Mouse (Mus musculus) heart, postnatal 0 days (tissue): ENCODE measurements around the gene Casc1. TPM values are rescaled to one million over a fixed set of nuclear protein-coding genes. Genes with fewer than 3 reads are reported as not detected.

ENCODE experiments used
- ATAC-seq: fragments of 200-750 bp; cut with Nextera tagmentation; 2 replicates; pipeline ENCODE4 v1.8.0; 2017; ENCODE audit warnings: low read depth, moderate number of reproducible peaks, moderate library complexity; ENCODE audit not compliant: insufficient read depth
- DNase-seq: peaks from one replicate; pipeline ENCODE4 v3.0.0-alpha.2; 2016; ENCODE audit warnings: low spot score
- H3K27ac ChIP-seq: fragments of 300-500 bp; sonication (generic); 2 replicates; pipeline ENCODE4 v1.5.1; 2014; ENCODE audit warnings: low read depth, mild to moderate bottlenecking
- H3K27me3 ChIP-seq: fragments of 300-500 bp; sonication (generic); 2 replicates; pipeline ENCODE4 v1.6.1; 2014; ENCODE audit warnings: low read length, mixed read lengths; ENCODE audit not compliant: control insufficient read depth, insufficient read depth
- H3K36me3 ChIP-seq: fragments of 300-500 bp; sonication (generic); replicated peaks from 2 replicates; pipeline ENCODE4 v1.6.1; 2014; ENCODE audit warnings: low read length, mixed read lengths; ENCODE audit not compliant: control insufficient read depth, insufficient read depth
- H3K4me1 ChIP-seq: fragments of 300-500 bp; sonication (generic); 2 replicates; pipeline ENCODE4 v1.6.1; 2014; ENCODE audit warnings: antibody characterized with exemption; ENCODE audit not compliant: control insufficient read depth, insufficient read depth
- H3K4me2 ChIP-seq: fragments of 300-500 bp; sonication (generic); 2 replicates; pipeline ENCODE4 v1.6.1; 2014; ENCODE audit warnings: low read depth, mild to moderate bottlenecking, low read length, moderate library complexity
- H3K4me3 ChIP-seq: fragments of 300-500 bp; sonication (generic); 2 replicates; pipeline ENCODE4 v1.5.1; 2014; ENCODE audit warnings: low read depth, low read length
- H3K9ac ChIP-seq: fragments of 300-500 bp; sonication (generic); replicated peaks from 2 replicates; pipeline ENCODE4 v1.6.1; 2014; ENCODE audit warnings: low read depth, low read length, mixed read lengths
- H3K9me3 ChIP-seq: fragments of 300-500 bp; sonication (generic); replicated peaks from 2 replicates; pipeline ENCODE4 v1.6.1; 2016; ENCODE audit warnings: low read length; ENCODE audit not compliant: control insufficient read depth
- CTCF ChIP-seq: IDR thresholded peaks from 2 replicates; pipeline ENCODE4 v1.5.1; 2016; ENCODE audit warnings: antibody characterized with exemption, control low read depth, low read depth
- EP300 ChIP-seq: IDR thresholded peaks from 2 replicates; pipeline ENCODE4 v1.6.1; 2016; ENCODE audit warnings: antibody characterized with exemption, low read depth
- WGBS: fragments of 180-500 bp; shearing (Covaris S2); extraction: QIAGEN DNeasy Blood & Tissue Kit; methylation state at CpG from one replicate; pipeline ENCODE4 v1.1.7; 2014; 5-methylcytosine and 5-hydroxymethylcytosine counted together
- polyA plus RNA-seq: library from polyadenylated mRNA; unstranded; fragments of >200 nt; fragmentation: Nextera tagmentation; extraction: Ambion mirVana; gene quantifications from 2 replicates; pipeline ENCODE4 v1.2.1, GENCODE M21; 2015
- total RNA-seq: library from RNA; depleted of rRNA; stranded (reverse); fragments of >200 nt; gene quantifications from 2 replicates; pipeline ENCODE4 v1.2.3, GENCODE M21; 2014; ENCODE audit warnings: low replicate concordance; rRNA removed

The Casc1 gene
- total RNA-seq (0.08 and 2.2 TPM in 2 replicates), polyA plus RNA-seq (0.42 and 0.51 TPM in 2 replicates)

- Histone ChIP-seq H3K9me3 (no peaks in the 10 kb centered on the region), H3K27me3 (no peaks in the 10 kb centered on the region), H3K36me3 (peaks cover 3% of the 10 kb centered on the region; the same call in 1 of the 2 replicates), H3K27ac (peak within 1 kb of the TSS; percentile 100), H3K4me1 (peaks cover 13% of the 10 kb centered on the region), H3K4me3 (peak within 1 kb of the TSS; percentile 82), H3K9ac (peak within 1 kb of the TSS; percentile 95), H3K4me2 (peak within 1 kb of the TSS; percentile 63)
- peak; percentile 98 for ATAC-seq
- under 1% methylated on average over 35 of the region's 36 CpGs for WGBS
- DNase-seq = peak; percentile 100
- TF ChIP-seq CTCF (no peak), EP300 (no peak)
Measured at GRCm38 (mm10) chr6:145210816-145211338, at the start of gene Casc1, which contains the start of gene Etfrf1. TSS of gene Casc1 (minus strand) at chr6:145211005. TSS of gene Etfrf1 (plus strand) at chr6:145211134.

DNA sequence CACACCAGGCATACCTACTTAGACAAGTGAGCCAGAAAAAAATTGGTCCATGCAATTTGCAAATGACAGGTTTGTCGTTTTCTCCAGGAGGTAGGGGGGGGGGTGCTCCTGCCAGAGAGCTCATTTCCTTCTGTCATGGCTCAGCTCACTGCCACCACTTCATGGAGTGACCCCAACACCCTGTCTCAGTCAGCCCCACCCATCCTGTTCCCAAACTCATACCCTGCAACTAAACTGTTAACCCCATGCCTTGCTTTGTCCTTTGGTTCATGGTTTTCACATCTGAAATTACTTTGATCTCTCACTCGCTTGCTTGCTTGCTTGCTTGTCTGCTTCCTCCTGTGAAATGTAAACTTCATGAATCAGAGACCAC, 45.9 kb upstream of the Casc1 start:
- DNase-seq = no peak
- H3K27ac ChIP-seq = no peak overlapping the region
- WGBS = 38% methylated on average over 2 of the region's 2 CpGs

DNA sequence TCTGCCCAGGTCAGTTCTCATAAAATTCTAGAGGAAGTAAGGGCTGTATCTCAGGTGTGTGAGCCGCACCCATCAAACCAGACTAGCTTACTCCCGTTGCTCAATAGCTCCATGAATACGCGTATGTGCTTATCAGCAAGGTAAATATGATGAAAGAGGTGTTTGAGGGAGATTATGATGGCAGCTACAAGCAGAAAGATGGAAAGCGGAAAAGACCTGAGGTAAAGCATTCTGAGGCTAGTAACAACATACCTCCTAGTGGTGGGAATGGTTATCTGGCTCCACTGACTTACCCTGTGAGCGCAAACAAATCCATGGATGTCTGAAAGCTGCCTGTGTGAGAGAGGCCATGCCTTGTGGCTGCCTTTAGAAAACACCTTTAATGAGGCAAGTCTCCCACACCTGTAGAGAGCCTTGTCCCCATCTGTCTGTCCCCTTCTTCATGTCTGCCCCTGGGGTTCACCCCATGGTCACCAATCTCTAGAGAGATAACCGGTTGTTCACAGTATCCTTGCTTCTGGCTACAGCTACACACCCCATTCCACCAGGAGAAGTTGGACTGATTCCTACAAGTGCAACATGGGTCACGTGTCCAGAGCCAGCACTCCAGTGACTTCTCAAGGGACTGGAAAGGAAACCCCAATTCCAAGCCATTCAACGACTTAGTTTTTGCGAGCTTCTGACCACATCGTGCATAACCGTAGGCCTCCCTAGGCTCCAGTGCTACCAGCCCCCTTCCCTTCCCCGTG, 45.3 kb upstream of the Casc1 start:
- Histone ChIP-seq H3K27ac (no peak overlapping the region), H3K4me2 (no peak overlapping the region), H3K36me3 (no peaks in the 10 kb centered on the region), H3K4me1 (no peaks in the 10 kb centered on the region), H3K4me3 (no peak overlapping the region), H3K9ac (no peak overlapping the region), H3K9me3 (no peaks in the 10 kb centered on the region), H3K27me3 (peaks cover 23% of the 10 kb centered on the region; the same call in 1 of the 2 replicates)
- WGBS = 56% methylated on average over 13 of the region's 13 CpGs
- no peak for DNase-seq
- TF ChIP-seq CTCF (no peak; the same call in 1 of the 2 replicates), EP300 (no peak)
- no peak for ATAC-seq

More for the DNA sequence above, 45.9 kb upstream of the Casc1 start:
- H3K4me3 ChIP-seq = no peak overlapping the region
- no peaks in the 10 kb centered on the region for H3K36me3 ChIP-seq
- H3K4me2 ChIP-seq = no peak overlapping the region
- no peaks in the 10 kb centered on the region for H3K4me1 ChIP-seq
- H3K9me3 ChIP-seq = no peaks in the 10 kb centered on the region
- peaks cover 21% of the 10 kb centered on the region; the same call in 1 of the 2 replicates for H3K27me3 ChIP-seq
- H3K9ac ChIP-seq = no peak overlapping the region
- no peak for ATAC-seq
- TF ChIP-seq CTCF (no peak), EP300 (no peak)

DNA sequence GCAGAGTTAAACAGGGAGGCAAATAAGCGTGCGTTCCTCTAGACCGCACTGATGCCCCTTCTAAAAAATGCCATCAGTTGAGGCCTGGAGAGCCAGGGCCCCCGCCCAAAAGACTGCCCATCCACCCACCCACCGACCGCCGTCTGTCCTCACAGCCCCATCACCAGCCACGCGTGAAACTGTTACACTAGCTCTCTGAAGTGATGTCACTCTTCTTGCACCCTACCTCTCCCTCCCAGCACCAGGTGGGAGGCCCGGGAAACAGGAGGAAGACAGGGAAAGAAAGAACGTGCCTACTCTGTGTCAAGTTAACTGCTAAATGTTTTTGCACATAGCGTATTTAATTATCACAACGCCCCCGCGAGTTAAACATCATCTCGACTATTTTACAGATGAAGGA, 40.0 kb upstream of the Casc1 start:
- H3K27ac ChIP-seq = peak overlapping the region; percentile 90

GRCm38 (mm10) chr6:145250185-145250791, 39.5 kb upstream of the Casc1 start, which contains the start of gene Kras:
TSS of gene Kras (minus strand) at chr6:145250239.
- Histone ChIP-seq H3K36me3 (peaks cover 7% of the 10 kb centered on the region), H3K27ac (peak within 1 kb of the TSS; percentile 90), H3K4me1 (peaks cover 8% of the 10 kb centered on the region; the same call in 1 of the 2 replicates), H3K4me2 (peak within 1 kb of the TSS; percentile 85), H3K9me3 (no peaks in the 10 kb centered on the region), H3K27me3 (0 out of 2 replicates have a peak, but pooled peaks cover 6% of the 10 kb centered on the region), H3K9ac (peak within 1 kb of the TSS; percentile 92), H3K4me3 (peak within 1 kb of the TSS; percentile 97)
- WGBS = under 1% methylated on average over 48 of the region's 83 CpGs
- ATAC-seq = peak; percentile 87
- peak; percentile 84 for DNase-seq
- TF ChIP-seq CTCF (no peak), EP300 (no peak)

More for the DNA sequence above, 40.0 kb upstream of the Casc1 start:
- Histone ChIP-seq H3K9ac (peak overlapping the region; percentile 92), H3K4me1 (peaks cover 8% of the 10 kb centered on the region; the same call in 1 of the 2 replicates), H3K4me3 (peak overlapping the region; percentile 97), H3K27me3 (0 out of 2 replicates have a peak, but pooled peaks cover 11% of the 10 kb centered on the region), H3K36me3 (peaks cover 7% of the 10 kb centered on the region), H3K9me3 (no peaks in the 10 kb centered on the region), H3K4me2 (peak overlapping the region; percentile 85)
- WGBS = 18% methylated on average over 16 of the region's 16 CpGs
- ATAC-seq (no peak), DNase-seq (no peak)
- TF ChIP-seq EP300 = no peak
- no peak for TF ChIP-seq CTCF
